Mouse (Mus musculus): ENCODE data around the gene Ctsd.

DNA sequence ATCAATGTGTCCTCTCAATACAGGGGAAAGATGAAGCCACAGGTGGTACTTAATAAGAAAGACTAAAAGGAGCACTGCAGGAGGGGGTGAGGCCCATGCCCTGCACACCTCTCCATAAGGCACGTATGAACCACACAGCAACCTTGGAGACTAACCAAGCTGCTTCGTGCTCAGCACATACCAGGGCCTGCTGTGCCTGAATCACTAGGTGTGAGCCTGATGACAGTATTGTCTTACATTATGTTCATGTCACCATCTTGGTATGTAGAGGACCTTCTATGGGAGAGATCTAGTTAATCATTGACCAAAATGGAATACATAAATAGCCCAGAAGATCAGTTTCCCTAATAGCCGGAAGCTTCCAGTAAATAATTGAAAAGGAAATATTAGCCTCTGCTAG lies 21.8 kb upstream of the Ctsd start:
- TF ChIP-seq ZC3H11A (IDR thresholded peaks at IDR 0.05; ENCODE audit: borderline replicate concordance, low read depth, low read length) (no peak), MAFK (IDR thresholded peaks at IDR 0.05; ENCODE audit: insufficient read depth, low read depth, low read length) (no peak), HCFC1 (IDR thresholded peaks at IDR 0.05; ENCODE audit: borderline replicate concordance, insufficient read depth, low read length) (no peak), ZNF384 (IDR thresholded peaks at IDR 0.05; ENCODE audit: low read depth, low read length) (no peak)
